Mouse (Mus musculus): ENCODE measurements around the gene Olfr667. TPM values are rescaled to one million over a fixed set of nuclear protein-coding genes. Genes with fewer than 3 reads are reported as not detected.
"Not testable (repeated sequence)": the region's sequence is repeated elsewhere in the genome, so short reads cannot be mapped to it uniquely, and the experiment has no call there.

Gene Olfr667
- not detected in 2 replicates for polyA plus RNA-seq (2012; rRNA removed)
- not detected in 2 replicates for polyA plus RNA-seq (2014; fragmentation: Nextera tagmentation; extraction: Ambion mirVana)

DNA sequence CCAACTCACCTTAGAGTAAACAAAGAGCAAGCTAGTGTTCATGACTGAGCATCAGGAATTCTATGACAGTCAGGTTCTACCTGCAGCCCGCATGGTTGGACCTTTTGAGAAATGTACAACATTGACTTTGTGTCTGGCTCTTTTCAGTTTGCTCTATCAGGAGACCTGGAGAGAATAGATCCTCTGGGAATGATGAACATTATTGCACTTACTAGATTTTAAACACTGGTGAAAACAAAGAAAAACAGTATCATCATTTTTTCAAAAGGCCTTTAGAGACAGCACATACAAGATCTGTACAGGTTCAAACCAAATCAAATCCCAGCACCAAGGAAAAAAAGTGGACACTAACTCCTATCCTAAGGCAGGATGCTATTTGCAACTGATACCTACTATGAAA, at the start of gene Olfr667:
Olfr667 (minus strand) TSS at position 101 of the 400 bp plus-strand sequence.
- Histone ChIP-seq H3K9me3 (ENCODE audit: control insufficient read depth, low read length) (no peaks in the 10 kb centered on the region), H3K4me1 (ENCODE audit: control insufficient read depth, insufficient read depth, low read length) (no peaks in the 10 kb centered on the region), H3K36me3 (ENCODE audit: control insufficient read depth, insufficient read depth, low read length) (no peaks in the 10 kb centered on the region), H3K4me3 (replicated peaks; ENCODE audit: low read length) (no peak within 1 kb of the TSS), H3K27me3 (ENCODE audit: control insufficient read depth, insufficient read depth, low read length) (no peaks in the 10 kb centered on the region), H3K9ac (ENCODE audit: low read depth, low read length, severe bottlenecking) (no peak within 1 kb of the TSS), H3K27ac (replicated peaks; ENCODE audit: low read depth, low read length) (no peak within 1 kb of the TSS), H3K4me2 (replicated peaks; ENCODE audit: low read depth, low read length, severe bottlenecking) (no peak within 1 kb of the TSS)
- no peak for ATAC-seq (ENCODE audit: low FRiP score, low read depth)
- no peak for TF ChIP-seq POLR2A (IDR thresholded peaks at IDR 0.05; ENCODE audit: borderline replicate concordance, extremely low read depth, insufficient read depth, insufficient read length)
- WGBS, result 87% methylated on average over 1 of the region's 1 CpGs
- DNase-seq (ENCODE audit: low spot score), result no peak

DNA sequence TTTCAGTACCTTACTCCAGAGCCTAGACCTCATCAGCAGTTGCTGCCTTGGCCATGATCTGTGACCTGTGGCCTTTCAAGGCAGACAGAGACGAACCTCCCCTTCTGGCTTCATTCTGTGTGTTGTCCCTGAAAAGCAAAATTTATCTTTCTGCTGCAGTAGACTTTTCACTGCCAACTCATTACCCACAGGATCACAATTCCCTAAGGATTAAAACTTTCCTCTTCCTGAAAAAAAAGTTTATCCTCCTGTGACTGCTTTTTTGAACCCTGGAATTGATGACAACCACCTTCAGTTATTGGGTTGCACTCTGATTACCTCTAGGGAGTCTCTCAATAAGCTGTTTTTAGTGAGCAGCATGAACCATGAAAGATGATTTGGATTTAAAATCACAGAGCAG, 41.2 kb upstream of the Olfr667 start, which contains the start of gene Olfr670:
Olfr670 (minus strand) TSS at position 101 of the 400 bp plus-strand sequence.
- Histone ChIP-seq H3K9ac (ENCODE audit: low read depth, low read length, severe bottlenecking) (no peak within 1 kb of the TSS), H3K4me3 (replicated peaks; ENCODE audit: low read length) (no peak within 1 kb of the TSS), H3K27me3 (ENCODE audit: control insufficient read depth, insufficient read depth, low read length) (no peaks in the 10 kb centered on the region), H3K4me1 (ENCODE audit: control insufficient read depth, insufficient read depth, low read length) (no peaks in the 10 kb centered on the region), H3K4me2 (replicated peaks; ENCODE audit: low read depth, low read length, severe bottlenecking) (no peak within 1 kb of the TSS), H3K36me3 (ENCODE audit: control insufficient read depth, insufficient read depth, low read length) (no peaks in the 10 kb centered on the region), H3K9me3 (ENCODE audit: control insufficient read depth, low read length) (no peaks in the 10 kb centered on the region), H3K27ac (replicated peaks; ENCODE audit: low read depth, low read length) (no peak within 1 kb of the TSS)
- DNase-seq (ENCODE audit: low spot score), result no peak
- 39% methylated on average over 1 of the region's 1 CpGs for WGBS
- no peak for ATAC-seq (ENCODE audit: low FRiP score, low read depth)
- no peak for TF ChIP-seq POLR2A (IDR thresholded peaks at IDR 0.05; ENCODE audit: borderline replicate concordance, extremely low read depth, insufficient read depth, insufficient read length)

DNA sequence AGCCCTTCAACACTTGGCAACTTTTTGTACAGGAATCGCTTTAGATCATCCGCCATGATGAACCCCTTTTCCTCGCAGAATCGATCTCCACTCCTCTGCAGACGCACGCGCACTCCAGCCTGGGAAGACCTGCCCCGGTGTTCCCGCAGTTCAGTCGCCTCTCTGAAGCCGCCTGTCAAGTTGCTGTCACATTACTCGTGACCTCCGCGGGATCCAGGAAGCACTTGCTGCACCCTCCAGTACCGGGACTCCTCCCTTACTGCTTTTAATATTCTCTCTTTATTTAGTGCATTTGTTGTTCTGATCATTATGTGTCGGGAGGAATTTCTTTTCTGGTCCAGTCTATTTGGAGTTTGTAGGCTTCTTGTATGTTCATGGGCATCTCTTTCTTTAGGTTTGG, 29.0 kb upstream of the Olfr667 start:
- 90% methylated on average over 16 of the region's 16 CpGs for WGBS

DNA sequence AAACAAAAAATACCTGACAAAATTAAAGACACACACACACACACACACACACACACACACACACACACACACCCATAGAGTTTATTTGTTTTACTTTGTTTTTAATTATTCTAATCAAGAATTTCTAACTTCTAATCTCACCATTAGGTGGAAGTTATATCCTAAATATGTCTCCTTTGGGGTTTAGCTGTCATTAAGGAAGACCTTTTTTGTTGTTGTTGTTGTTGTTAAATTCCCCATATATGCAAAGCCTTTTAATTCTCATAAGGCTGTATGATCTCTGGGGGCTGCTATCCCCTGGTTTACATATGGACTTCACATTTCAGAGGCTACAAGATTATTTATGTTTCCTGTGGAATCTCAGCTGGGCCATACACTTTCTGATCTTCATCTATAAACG, 12.7 kb upstream of the Olfr667 start, which contains the start of gene Olfr669:
Olfr669 (plus strand) TSS at position 301 of the 400 bp plus-strand sequence.
- no peak within 1 kb of the TSS for H3K4me3 ChIP-seq (replicated peaks; ENCODE audit: low read length)
- no peaks in the 10 kb centered on the region for H3K4me1 ChIP-seq (ENCODE audit: control insufficient read depth, insufficient read depth, low read length)
- H3K27me3 ChIP-seq (ENCODE audit: control insufficient read depth, insufficient read depth, low read length), result no peaks in the 10 kb centered on the region
- no peak within 1 kb of the TSS for H3K4me2 ChIP-seq (replicated peaks; ENCODE audit: low read depth, low read length, severe bottlenecking)
- H3K27ac ChIP-seq (replicated peaks; ENCODE audit: low read depth, low read length), result no peak within 1 kb of the TSS
- H3K9me3 ChIP-seq (ENCODE audit: control insufficient read depth, low read length), result no peaks in the 10 kb centered on the region
- no peak for TF ChIP-seq POLR2A (IDR thresholded peaks at IDR 0.05; ENCODE audit: borderline replicate concordance, extremely low read depth, insufficient read depth, insufficient read length)
- WGBS, result 74% methylated on average over 1 of the region's 1 CpGs
- DNase-seq (ENCODE audit: low spot score) (no peak), ATAC-seq (ENCODE audit: low FRiP score, low read depth) (no peak)
- H3K36me3 ChIP-seq (ENCODE audit: control insufficient read depth, insufficient read depth, low read length), result no peaks in the 10 kb centered on the region
- no peak within 1 kb of the TSS for H3K9ac ChIP-seq (ENCODE audit: low read depth, low read length, severe bottlenecking)

More for the DNA sequence above, 29.0 kb upstream of the Olfr667 start:
- ATAC-seq (ENCODE audit: low FRiP score, low read depth); H3K36me3 ChIP-seq (ENCODE audit: control insufficient read depth, insufficient read depth, low read length); H3K9me3 ChIP-seq (ENCODE audit: control insufficient read depth, low read length); H3K4me2 ChIP-seq (replicated peaks; ENCODE audit: low read depth, low read length, severe bottlenecking); H3K4me3 ChIP-seq (replicated peaks; ENCODE audit: low read length); DNase-seq (ENCODE audit: low spot score); H3K9ac ChIP-seq (ENCODE audit: low read depth, low read length, severe bottlenecking); H3K4me1 ChIP-seq (ENCODE audit: control insufficient read depth, insufficient read depth, low read length); H3K27ac ChIP-seq (replicated peaks; ENCODE audit: low read depth, low read length); H3K27me3 ChIP-seq (ENCODE audit: control insufficient read depth, insufficient read depth, low read length): not testable (repeated sequence)

DNA sequence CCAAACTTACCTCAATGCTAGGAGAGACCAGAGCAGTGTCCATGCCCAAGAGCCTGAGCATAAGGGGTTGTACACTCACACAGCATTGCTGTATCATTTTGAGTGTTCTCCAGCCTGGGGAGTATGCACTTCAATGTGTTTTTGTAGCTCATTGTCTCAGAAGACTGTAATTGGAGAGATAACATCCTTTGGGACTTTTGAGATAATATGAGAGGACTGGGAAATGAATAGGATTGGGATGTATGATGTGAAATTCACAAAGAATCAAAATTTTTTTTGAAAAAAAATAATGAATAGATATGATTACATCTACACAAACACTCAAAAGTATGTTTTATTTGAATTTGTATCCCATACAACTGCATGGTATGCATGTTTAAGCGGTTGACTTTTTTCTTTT, 6.7 kb upstream of the Olfr667 start, which contains the start of gene Olfr668:
Olfr668 (minus strand) TSS at position 101 of the 400 bp plus-strand sequence.
- no peaks in the 10 kb centered on the region for H3K4me1 ChIP-seq (ENCODE audit: control insufficient read depth, insufficient read depth, low read length)
- H3K36me3 ChIP-seq (ENCODE audit: control insufficient read depth, insufficient read depth, low read length), result no peaks in the 10 kb centered on the region
- H3K4me3 ChIP-seq (replicated peaks; ENCODE audit: low read length), result no peak within 1 kb of the TSS
- H3K27me3 ChIP-seq (ENCODE audit: control insufficient read depth, insufficient read depth, low read length), result no peaks in the 10 kb centered on the region
- no peak for TF ChIP-seq POLR2A (IDR thresholded peaks at IDR 0.05; ENCODE audit: borderline replicate concordance, extremely low read depth, insufficient read depth, insufficient read length)
- WGBS, result 73% methylated on average over 1 of the region's 1 CpGs
- H3K9ac ChIP-seq (ENCODE audit: low read depth, low read length, severe bottlenecking), result no peak within 1 kb of the TSS
- no peaks in the 10 kb centered on the region for H3K9me3 ChIP-seq (ENCODE audit: control insufficient read depth, low read length)
- no peak within 1 kb of the TSS for H3K4me2 ChIP-seq (replicated peaks; ENCODE audit: low read depth, low read length, severe bottlenecking)
- H3K27ac ChIP-seq (replicated peaks; ENCODE audit: low read depth, low read length), result no peak within 1 kb of the TSS
- no peak for DNase-seq (ENCODE audit: low spot score)
- ATAC-seq (ENCODE audit: low FRiP score, low read depth), result no peak

DNA sequence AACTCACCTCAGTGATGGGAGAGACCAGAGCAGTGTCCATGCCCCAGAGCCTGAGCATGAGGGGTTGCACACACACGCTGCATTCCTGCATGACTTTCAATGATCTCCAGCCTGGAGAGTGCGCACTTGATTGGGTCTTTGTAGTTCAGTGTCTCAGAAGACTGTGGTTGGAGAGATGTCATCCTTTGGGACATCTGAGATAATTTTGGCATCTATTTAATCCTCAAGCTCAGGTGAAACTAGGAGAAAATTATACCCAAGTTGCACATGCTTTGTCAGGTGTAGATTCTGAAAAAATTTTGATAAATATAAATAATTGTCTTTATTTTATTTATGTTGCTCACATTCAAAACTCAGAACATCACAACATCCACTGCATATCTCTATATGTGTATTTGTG, 25.4 kb downstream of the Olfr667 start, which contains the start of gene Olfr666:
Olfr666 (minus strand) TSS at position 101 of the 400 bp plus-strand sequence.
- ATAC-seq (ENCODE audit: low FRiP score, low read depth) (no peak), DNase-seq (ENCODE audit: low spot score) (no peak)
- 82% methylated on average over 2 of the region's 2 CpGs for WGBS
- Histone ChIP-seq H3K27me3 (ENCODE audit: control insufficient read depth, insufficient read depth, low read length) (no peaks in the 10 kb centered on the region), H3K4me1 (ENCODE audit: control insufficient read depth, insufficient read depth, low read length) (no peaks in the 10 kb centered on the region), H3K27ac (replicated peaks; ENCODE audit: low read depth, low read length) (no peak within 1 kb of the TSS), H3K9me3 (ENCODE audit: control insufficient read depth, low read length) (no peaks in the 10 kb centered on the region), H3K4me2 (replicated peaks; ENCODE audit: low read depth, low read length, severe bottlenecking) (no peak within 1 kb of the TSS), H3K4me3 (replicated peaks; ENCODE audit: low read length) (no peak within 1 kb of the TSS), H3K36me3 (ENCODE audit: control insufficient read depth, insufficient read depth, low read length) (no peaks in the 10 kb centered on the region), H3K9ac (ENCODE audit: low read depth, low read length, severe bottlenecking) (no peak within 1 kb of the TSS)
- TF ChIP-seq POLR2A (IDR thresholded peaks at IDR 0.05; ENCODE audit: borderline replicate concordance, extremely low read depth, insufficient read depth, insufficient read length), result no peak

All from limb, embryonic 14.5 days (tissue).